Mouse (Mus musculus) NIH3T3 (cell line): ENCODE results near the gene Ndufaf7.
A peak's percentile ranks its signal among the peaks of the same experiment; 100 is the strongest.

ENCODE experiments used
- DNase-seq: peaks from one replicate; pipeline ENCODE4 v3.0.0-alpha.2; 2012; ENCODE audit warnings: low read depth

Gene Ndufaf7

DNA sequence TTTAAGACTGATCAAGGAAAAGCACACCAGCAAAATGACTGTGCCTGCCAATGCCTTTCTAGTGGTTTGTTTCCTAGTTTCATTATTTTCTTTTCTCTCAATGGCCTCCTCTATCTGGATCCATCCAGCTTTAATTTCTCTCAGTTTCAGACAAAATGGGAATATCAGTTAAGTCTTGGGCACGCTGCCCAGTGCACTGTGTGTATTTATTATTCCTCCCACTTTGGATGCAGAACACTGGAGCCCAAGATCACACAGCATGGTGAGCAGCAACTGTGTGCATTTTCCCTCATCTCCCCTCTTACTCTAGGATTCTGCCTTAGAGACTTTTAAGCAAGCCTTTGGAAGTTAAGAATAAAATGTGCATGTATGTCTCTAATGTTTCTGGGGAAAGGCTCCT lies 27.5 kb downstream of the Ndufaf7 start:
- no peak for DNase-seq

GRCm38 (mm10) chr17:78966092-78966883 lies 29.4 kb downstream of the Ndufaf7 start:
- DNase-seq: no peak

- DNase-seq: no peak
Measured at GRCm38 (mm10) chr17:78968500-78968899, 31.6 kb downstream of the Ndufaf7 start.

DNA sequence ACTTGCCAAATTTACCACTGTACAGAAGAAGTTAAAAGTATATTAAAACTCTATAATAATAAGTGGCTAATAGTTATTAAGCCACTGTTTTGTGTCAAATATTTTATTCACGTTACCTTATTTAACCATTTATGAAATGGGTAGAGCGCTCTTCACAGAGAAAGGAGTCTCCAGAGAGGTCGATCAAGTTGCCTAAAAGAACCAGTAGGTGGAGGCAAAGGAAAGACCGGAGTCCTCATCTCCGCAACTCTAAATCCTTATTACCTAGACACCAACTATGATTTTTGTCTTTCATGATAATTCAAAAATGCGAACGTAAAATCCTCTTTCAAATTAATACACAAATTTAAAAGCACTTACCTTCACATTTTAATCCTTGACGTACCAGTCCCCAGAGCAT lies 46.2 kb downstream of the Ndufaf7 start:
- DNase-seq: no peak

DNA sequence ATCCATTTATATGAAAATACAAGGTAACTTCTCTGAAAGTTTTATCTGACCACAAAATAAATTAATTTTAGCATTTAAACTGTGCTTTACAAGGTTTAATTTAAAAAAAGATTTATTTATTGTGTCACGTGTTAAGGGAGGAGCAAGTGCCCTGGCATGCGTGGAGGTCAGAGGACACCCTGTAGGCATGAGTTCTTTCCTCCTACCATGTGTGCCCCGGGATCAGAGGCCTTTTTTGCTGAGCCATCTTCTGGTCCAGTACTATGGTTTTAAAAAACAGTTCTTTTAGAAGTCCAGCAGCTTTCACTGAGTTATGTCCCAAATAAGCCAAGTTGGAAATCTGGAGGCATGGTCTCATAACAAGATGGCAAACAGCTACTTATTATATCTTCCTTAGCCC lies 46.8 kb downstream of the Ndufaf7 start:
- no peak for DNase-seq

DNA sequence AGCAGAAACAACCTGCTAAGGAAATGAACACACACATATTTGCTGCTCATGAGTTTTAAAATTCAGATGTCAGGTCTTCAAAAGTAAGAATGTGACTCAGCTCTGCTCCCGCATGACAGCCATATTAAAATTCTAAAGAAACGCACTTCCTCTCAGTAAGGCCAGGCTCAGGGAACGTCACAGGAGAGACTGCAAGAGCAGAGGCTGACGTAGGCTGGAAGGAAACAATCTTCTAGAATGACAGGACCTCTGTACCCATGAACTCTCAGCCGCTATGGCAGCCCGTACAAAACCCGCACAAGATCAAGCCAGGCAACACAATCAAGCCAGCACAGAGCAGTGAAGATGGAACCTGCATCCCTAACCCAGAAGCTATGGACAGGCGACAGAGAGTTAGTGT lies 52.1 kb downstream of the Ndufaf7 start:
- no peak for DNase-seq

- no peak for DNase-seq
Measured at GRCm38 (mm10) chr17:78991549-78991948, 54.6 kb downstream of the Ndufaf7 start.

- peak; percentile 25 for DNase-seq
Measured at GRCm38 (mm10) chr17:78992303-78993027, 55.5 kb downstream of the Ndufaf7 start.

DNA sequence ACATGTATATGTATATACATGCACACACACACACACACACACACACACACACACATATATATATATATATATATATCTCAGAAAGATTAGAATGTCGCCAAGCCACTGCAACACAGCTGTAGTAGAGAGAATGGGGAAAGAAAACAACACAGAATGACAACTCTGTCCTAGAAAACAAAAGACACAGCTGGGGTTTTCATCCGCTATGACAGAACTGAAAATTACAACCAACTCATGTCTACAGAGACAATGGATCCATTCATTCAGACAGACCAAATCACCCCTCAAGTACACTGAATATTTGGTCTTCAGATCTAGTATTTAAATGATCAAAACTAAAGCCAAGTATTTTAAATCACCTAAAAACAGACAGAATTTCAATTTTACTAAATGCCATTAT lies 56.7 kb downstream of the Ndufaf7 start:
- DNase-seq: no peak

DNA sequence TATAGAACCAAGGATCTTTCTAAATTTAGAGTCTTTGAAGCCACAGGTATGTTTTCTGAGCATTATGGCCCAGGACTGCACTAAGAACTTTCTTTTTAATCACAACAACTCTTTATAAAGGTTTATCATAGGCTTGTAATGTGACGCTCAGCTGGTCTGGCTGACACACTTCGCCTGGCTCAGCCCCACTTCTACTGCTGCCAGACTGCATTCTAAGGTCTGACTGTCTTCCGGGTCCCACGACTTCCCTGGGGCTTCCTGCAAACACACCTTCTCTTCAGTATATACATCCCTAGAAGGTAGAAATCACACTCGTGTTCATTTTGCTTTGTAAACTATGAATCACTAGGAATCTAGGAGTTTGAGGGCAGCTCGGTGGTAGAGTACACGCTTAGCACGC lies 57.4 kb downstream of the Ndufaf7 start:
- no peak for DNase-seq

GRCm38 (mm10) chr17:78994931-78995820 lies 58.2 kb downstream of the Ndufaf7 start:
- peak; percentile 52 for DNase-seq
